Mouse (Mus musculus): ENCODE measurements around the gene Tcte1. TPM values are rescaled to one million over a fixed set of nuclear protein-coding genes. Genes with fewer than 3 reads are reported as not detected.

Gene Tcte1
- polyA plus RNA-seq, 1 experiment from 2014 or later = 5.0 TPM

DNA sequence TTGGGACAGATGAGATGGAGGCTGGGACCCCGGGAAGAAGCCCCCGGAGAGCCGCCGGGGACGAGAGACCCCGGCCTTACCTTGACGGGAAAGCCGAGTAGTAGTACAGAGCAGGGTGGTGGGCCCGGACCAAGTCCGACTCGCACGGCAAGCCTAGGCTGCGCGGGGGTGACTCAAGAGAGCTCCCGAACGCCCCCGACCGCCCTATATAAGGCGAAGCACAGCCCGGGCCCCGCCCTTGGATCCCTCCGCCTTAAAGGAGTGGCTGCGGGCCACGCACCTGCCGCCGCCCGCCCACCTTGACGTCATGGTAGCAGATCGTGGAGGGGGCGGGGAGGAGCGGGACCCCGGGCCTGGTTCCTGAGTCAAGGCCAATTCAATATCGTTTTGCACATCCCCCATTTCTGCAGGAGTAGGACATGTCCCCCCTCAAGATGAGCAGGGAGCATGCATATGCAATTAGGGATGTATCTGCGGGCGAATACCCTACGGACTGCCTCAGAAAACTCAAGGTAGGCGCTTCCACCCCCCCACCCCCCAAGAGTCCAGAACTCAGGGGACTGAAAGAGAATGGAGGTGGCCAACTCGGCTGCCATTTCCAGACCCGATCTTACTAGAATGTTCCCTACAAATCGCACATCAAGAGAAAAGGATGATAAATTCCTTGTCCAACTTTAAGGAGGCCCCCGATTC lies 50.0 kb downstream of the Tcte1 start, which contains the start of gene Hsp90ab1:
Hsp90ab1 (minus strand) TSS at position 185 of the 693 bp plus-strand sequence.
- peak within 1 kb of the TSS; percentile 100 for H3K27ac ChIP-seq (ENCODE audit: low read length)
- peaks cover 36% of the 10 kb centered on the region for H3K4me1 ChIP-seq (ENCODE audit: control insufficient read depth, insufficient read depth, low read length)
- peak within 1 kb of the TSS; percentile 100 for H3K9ac ChIP-seq (ENCODE audit: low read depth, low read length)
- peak; percentile 79 for ATAC-seq
- no peaks in the 10 kb centered on the region for H3K9me3 ChIP-seq (replicated peaks; ENCODE audit: control insufficient read depth, low read length, poor library complexity, severe bottlenecking)
- peak within 1 kb of the TSS; percentile 99 for H3K4me3 ChIP-seq (ENCODE audit: low read depth, low read length)
- peak within 1 kb of the TSS; percentile 91 for H3K4me2 ChIP-seq (ENCODE audit: low read length)
- under 1% methylated on average over 37 of the region's 41 CpGs for WGBS
- H3K27me3 ChIP-seq (ENCODE audit: control insufficient read depth, insufficient read depth, low read depth, low read length) = no peaks in the 10 kb centered on the region
- peaks cover 31% of the 10 kb centered on the region for H3K36me3 ChIP-seq (ENCODE audit: control insufficient read depth, insufficient read depth, low read length)

DNA sequence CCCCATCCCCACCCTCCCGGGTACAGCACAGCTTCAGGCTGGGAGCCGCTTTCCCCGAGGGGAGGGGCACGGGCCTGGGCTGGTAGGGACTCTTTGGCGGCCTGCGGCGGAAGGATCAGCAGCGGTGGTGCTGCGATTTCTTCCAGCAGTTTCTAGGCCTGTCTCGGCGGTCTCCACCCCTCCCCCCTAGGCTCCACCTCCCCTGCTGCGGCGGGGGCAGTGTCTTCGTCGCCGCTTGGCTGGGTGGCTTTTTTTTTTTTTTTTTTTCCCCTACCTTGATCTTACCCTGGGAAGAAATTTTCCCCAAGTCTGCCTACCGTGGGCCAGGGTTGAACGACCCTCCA lies 50.5 kb downstream of the Tcte1 start:
- no peaks in the 10 kb centered on the region for H3K9me3 ChIP-seq (replicated peaks; ENCODE audit: control insufficient read depth, low read length, poor library complexity, severe bottlenecking)
- peaks cover 29% of the 10 kb centered on the region for H3K36me3 ChIP-seq (ENCODE audit: control insufficient read depth, insufficient read depth, low read length)
- 0% methylated on average over 16 of the region's 18 CpGs for WGBS
- no peaks in the 10 kb centered on the region for H3K27me3 ChIP-seq (ENCODE audit: control insufficient read depth, insufficient read depth, low read depth, low read length)
- peak overlapping the region; percentile 100 for H3K27ac ChIP-seq (ENCODE audit: low read length)
- H3K4me3 ChIP-seq (ENCODE audit: low read depth, low read length) = peak overlapping the region; percentile 99
- peak; percentile 75 for ATAC-seq
- peaks cover 36% of the 10 kb centered on the region for H3K4me1 ChIP-seq (ENCODE audit: control insufficient read depth, insufficient read depth, low read length)
- H3K4me2 ChIP-seq (ENCODE audit: low read length) = peak overlapping the region; percentile 91
- H3K9ac ChIP-seq (ENCODE audit: low read depth, low read length) = peak overlapping the region; percentile 96

DNA sequence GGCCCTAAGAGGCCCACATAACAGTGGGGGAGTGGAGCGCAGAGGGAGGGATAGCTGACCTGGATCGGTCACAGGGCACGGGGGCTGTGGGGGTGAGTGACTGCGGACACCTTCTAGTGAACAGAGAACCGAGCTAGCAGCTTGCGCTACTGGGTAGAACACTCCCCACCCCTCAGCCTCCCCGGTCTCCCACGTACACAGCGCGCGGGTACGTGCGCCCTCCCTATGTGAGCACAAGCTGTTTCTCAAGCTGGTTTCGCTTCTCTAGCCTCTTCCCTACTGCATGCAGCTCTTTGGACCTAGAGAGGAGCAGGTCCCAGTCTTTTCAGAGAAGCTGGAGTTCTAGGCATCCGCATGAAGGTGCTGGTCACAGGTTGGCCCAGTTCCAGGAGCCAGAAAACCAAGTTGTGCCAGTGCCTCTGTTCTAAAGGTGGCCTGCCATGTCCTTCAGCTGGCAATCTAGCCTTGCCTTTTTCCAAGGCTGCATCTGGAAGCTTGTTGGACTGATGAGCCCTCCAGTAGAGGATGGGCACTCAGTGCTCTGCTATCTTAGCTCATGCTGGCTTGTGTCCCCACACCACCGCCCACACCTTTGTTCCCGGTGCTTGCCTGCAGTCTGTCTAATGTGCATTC lies 51.0 kb downstream of the Tcte1 start:
- Histone ChIP-seq H3K27ac (ENCODE audit: low read length) (peak overlapping the region; percentile 100), H3K9me3 (replicated peaks; ENCODE audit: control insufficient read depth, low read length, poor library complexity, severe bottlenecking) (no peaks in the 10 kb centered on the region), H3K4me1 (ENCODE audit: control insufficient read depth, insufficient read depth, low read length) (peaks cover 32% of the 10 kb centered on the region), H3K36me3 (ENCODE audit: control insufficient read depth, insufficient read depth, low read length) (peaks cover 25% of the 10 kb centered on the region), H3K9ac (ENCODE audit: low read depth, low read length) (peak overlapping the region; percentile 96), H3K27me3 (ENCODE audit: control insufficient read depth, insufficient read depth, low read depth, low read length) (no peaks in the 10 kb centered on the region), H3K4me2 (ENCODE audit: low read length) (peak overlapping the region; percentile 91), H3K4me3 (ENCODE audit: low read depth, low read length) (peak overlapping the region; percentile 99)
- peak; percentile 67 for ATAC-seq
- WGBS = under 1% methylated on average over 17 of the region's 17 CpGs

DNA sequence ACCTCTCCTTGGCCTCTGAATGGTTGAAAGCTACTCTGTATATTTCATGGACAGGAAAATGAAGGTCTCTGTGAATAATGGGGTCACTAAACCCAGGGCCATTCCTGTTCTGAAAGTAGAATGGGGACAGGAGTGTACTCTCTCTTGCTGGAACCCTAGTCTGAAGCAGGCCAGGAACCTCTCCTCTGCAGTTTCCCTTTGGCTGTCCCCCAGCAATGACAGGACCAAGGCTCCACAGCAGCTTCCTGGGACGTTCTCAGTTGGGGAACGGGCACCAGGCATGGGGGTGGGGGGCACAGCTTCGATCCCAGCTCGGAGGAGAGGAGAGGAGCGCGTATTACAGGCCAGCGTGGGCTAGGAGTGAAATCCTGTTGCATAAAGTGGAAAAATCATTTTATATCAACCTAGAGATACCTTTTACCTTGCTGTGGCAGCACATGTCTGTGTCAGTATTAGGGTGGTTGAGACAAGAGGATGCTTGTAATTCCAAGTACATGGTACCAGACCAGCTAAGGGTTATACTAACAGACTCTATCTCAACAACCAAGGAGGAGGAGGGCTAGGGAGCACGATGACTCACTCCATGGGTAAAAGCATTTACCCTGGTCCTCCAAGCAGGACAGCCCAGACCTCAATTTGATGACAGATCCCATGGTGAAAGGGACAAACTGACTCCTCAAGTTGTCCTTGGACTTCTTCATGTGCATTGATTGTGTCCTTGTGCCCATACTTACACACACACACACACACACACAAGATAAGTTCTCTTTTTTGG lies 52.1 kb downstream of the Tcte1 start:
- H3K9me3 ChIP-seq (replicated peaks; ENCODE audit: control insufficient read depth, low read length, poor library complexity, severe bottlenecking) = no peaks in the 10 kb centered on the region
- no peak overlapping the region for H3K4me3 ChIP-seq (ENCODE audit: low read depth, low read length)
- no peak for ATAC-seq
- WGBS = 89% methylated on average over 8 of the region's 8 CpGs
- peak overlapping the region; percentile 91; the same call in 1 of the 2 replicates for H3K4me2 ChIP-seq (ENCODE audit: low read length)
- no peak overlapping the region for H3K9ac ChIP-seq (ENCODE audit: low read depth, low read length)
- peak overlapping the region; percentile 100 for H3K27ac ChIP-seq (ENCODE audit: low read length)
- H3K36me3 ChIP-seq (ENCODE audit: control insufficient read depth, insufficient read depth, low read length) = peaks cover 14% of the 10 kb centered on the region
- peaks cover 26% of the 10 kb centered on the region for H3K4me1 ChIP-seq (ENCODE audit: control insufficient read depth, insufficient read depth, low read length)
- no peaks in the 10 kb centered on the region for H3K27me3 ChIP-seq (ENCODE audit: control insufficient read depth, insufficient read depth, low read depth, low read length)

DNA sequence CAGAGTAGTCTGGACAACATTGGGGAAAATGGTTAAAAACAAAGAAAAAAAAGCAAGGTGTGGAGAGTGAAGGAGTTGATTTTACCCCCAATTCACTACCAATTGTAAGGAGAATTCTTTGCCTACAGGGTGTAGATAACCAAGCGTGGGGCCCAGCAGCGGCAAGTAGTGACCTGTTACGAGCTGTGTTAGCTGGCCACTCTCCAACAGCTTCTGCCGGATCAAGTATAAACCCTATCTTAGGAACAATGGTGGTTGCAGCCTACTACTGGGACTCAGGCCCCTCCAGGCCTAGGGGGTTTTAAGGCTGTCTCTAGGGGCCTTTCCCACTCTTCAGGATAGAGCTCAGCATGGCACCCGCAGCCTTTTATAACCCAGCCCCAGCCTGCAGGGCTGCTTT lies 55.0 kb downstream of the Tcte1 start:
- Histone ChIP-seq H3K4me2 (ENCODE audit: low read length) (no peak overlapping the region), H3K27me3 (ENCODE audit: control insufficient read depth, insufficient read depth, low read depth, low read length) (no peaks in the 10 kb centered on the region), H3K36me3 (ENCODE audit: control insufficient read depth, insufficient read depth, low read length) (no peaks in the 10 kb centered on the region), H3K27ac (ENCODE audit: low read length) (no peak overlapping the region), H3K9me3 (replicated peaks; ENCODE audit: control insufficient read depth, low read length, poor library complexity, severe bottlenecking) (no peaks in the 10 kb centered on the region), H3K4me1 (ENCODE audit: control insufficient read depth, insufficient read depth, low read length) (peaks cover 10% of the 10 kb centered on the region), H3K4me3 (ENCODE audit: low read depth, low read length) (no peak overlapping the region), H3K9ac (ENCODE audit: low read depth, low read length) (no peak overlapping the region)
- 55% methylated on average over 5 of the region's 5 CpGs for WGBS
- no peak for ATAC-seq

DNA sequence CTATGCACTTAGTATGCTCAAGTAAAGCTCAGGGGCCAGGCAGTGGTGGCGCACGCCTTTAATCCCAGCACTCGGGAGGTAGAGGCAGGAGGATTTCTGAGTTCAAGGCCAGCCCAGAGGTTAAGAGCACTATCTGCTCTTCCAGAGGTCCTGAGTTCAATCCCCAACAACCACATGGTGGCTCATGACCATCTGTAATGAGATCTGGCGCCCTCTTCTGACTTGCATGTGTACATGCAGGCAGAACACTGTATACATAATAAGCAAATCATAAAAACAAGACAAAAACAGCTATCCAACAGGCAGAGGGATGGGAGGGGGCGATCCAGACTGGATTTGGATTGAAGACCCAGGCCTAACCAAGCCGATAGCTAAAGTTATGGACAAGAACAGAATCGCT lies 55.6 kb downstream of the Tcte1 start:
- Histone ChIP-seq H3K27me3 (ENCODE audit: control insufficient read depth, insufficient read depth, low read depth, low read length) (no peaks in the 10 kb centered on the region), H3K4me1 (ENCODE audit: control insufficient read depth, insufficient read depth, low read length) (peaks cover 10% of the 10 kb centered on the region), H3K9me3 (replicated peaks; ENCODE audit: control insufficient read depth, low read length, poor library complexity, severe bottlenecking) (no peaks in the 10 kb centered on the region), H3K4me2 (ENCODE audit: low read length) (no peak overlapping the region), H3K36me3 (ENCODE audit: control insufficient read depth, insufficient read depth, low read length) (no peaks in the 10 kb centered on the region), H3K9ac (ENCODE audit: low read depth, low read length) (no peak overlapping the region), H3K4me3 (ENCODE audit: low read depth, low read length) (no peak overlapping the region), H3K27ac (ENCODE audit: low read length) (no peak overlapping the region)
- no peak for ATAC-seq
- whole genome bisulfite sequencing = 69% methylated on average over 7 of the region's 7 CpGs

DNA sequence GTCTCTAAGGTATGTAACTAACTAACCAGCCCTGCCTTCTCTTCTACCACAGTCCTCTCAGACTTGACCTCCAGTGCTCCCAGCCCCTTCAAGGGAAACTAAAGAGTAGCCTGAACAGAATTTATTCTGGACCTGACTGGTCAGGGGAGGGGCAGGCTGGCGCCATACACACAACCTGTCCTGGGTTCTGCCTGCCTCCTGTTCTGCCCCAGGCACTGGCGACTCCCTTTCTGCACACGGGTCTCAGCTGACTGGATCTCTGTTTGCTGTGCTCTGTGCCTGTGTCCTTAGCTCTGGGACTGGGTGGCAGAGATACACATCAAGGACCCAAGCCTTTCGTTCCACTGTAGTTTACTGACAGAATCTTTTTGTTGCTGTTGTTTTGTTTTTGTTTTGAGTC lies 56.3 kb downstream of the Tcte1 start:
- Histone ChIP-seq H3K27me3 (ENCODE audit: control insufficient read depth, insufficient read depth, low read depth, low read length) (no peaks in the 10 kb centered on the region), H3K4me1 (ENCODE audit: control insufficient read depth, insufficient read depth, low read length) (peaks cover 11% of the 10 kb centered on the region), H3K9me3 (replicated peaks; ENCODE audit: control insufficient read depth, low read length, poor library complexity, severe bottlenecking) (no peaks in the 10 kb centered on the region), H3K4me2 (ENCODE audit: low read length) (no peak overlapping the region), H3K4me3 (ENCODE audit: low read depth, low read length) (no peak overlapping the region), H3K27ac (ENCODE audit: low read length) (no peak overlapping the region), H3K9ac (ENCODE audit: low read depth, low read length) (no peak overlapping the region), H3K36me3 (ENCODE audit: control insufficient read depth, insufficient read depth, low read length) (no peaks in the 10 kb centered on the region)
- WGBS = 86% methylated on average over 4 of the region's 4 CpGs
- ATAC-seq = no peak

DNA sequence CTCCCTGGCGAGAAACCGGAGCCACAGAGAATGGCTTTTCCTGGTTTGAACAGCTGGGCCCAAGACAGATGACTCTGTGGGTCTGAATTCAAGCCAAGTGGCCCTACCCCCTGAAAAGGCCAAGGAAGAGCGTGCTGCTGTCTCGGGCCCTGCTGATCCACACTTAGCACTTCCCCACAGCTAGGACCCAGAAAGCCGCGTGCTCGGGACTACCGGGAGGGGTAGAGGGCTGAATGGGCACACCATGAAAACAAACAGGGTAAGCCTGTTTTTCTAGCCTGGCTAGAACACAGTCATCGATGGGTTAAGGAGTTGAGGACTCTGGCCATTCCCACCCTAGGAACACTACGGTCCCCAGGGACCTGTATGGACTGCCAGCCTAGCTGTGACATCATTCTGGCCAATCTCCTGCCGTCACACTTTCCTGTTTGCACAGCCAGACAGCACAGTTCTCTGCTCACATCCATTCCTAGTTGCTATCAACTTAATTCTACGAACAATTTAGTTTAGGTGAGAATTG lies 57.8 kb downstream of the Tcte1 start:
- H3K4me1 ChIP-seq (ENCODE audit: control insufficient read depth, insufficient read depth, low read length) = peaks cover 13% of the 10 kb centered on the region
- no peaks in the 10 kb centered on the region for H3K36me3 ChIP-seq (ENCODE audit: control insufficient read depth, insufficient read depth, low read length)
- 53% methylated on average over 12 of the region's 12 CpGs for WGBS
- H3K9ac ChIP-seq (ENCODE audit: low read depth, low read length) = no peak overlapping the region
- no peaks in the 10 kb centered on the region for H3K27me3 ChIP-seq (ENCODE audit: control insufficient read depth, insufficient read depth, low read depth, low read length)
- ATAC-seq = no peak
- no peak overlapping the region for H3K27ac ChIP-seq (ENCODE audit: low read length)
- no peak overlapping the region for H3K4me2 ChIP-seq (ENCODE audit: low read length)
- no peak overlapping the region for H3K4me3 ChIP-seq (ENCODE audit: low read depth, low read length)
- no peaks in the 10 kb centered on the region for H3K9me3 ChIP-seq (replicated peaks; ENCODE audit: control insufficient read depth, low read length, poor library complexity, severe bottlenecking)
